Mouse (Mus musculus) kidney, adult 2 months (tissue): ENCODE measurements at regions not wholly inside any gene's neighbourhood (a gene's known extent, or its start where the extent isn't known, plus 50 kb on each side); places are given as distances from the start of the nearest gene placed in this dataset.
"Not testable (repeated sequence)": the region's sequence is repeated elsewhere in the genome, so short reads cannot be mapped to it uniquely, and the experiment has no call there.

Experiments used
- DNase-seq: peaks from one replicate; pipeline ENCODE4 v3.0.0; 2021
- H3K27ac ChIP-seq: fragments of 200-500 bp; 2 replicates; pipeline ENCODE4 v1.5.1; 2012; ENCODE audit warnings: low read depth, low read length, control low read depth, inconsistent platforms; ENCODE audit not compliant: insufficient read depth
- H3K27me3 ChIP-seq: fragments of 200-500 bp; replicated peaks from 2 replicates; pipeline ENCODE4 v1.6.1; 2012; ENCODE audit warnings: mild to moderate bottlenecking, moderate library complexity, low read length, inconsistent platforms; ENCODE audit not compliant: control insufficient read depth, insufficient read depth
- H3K36me3 ChIP-seq: fragments of 200-500 bp; 2 replicates; pipeline ENCODE4 v1.6.1; 2012; ENCODE audit warnings: mild to moderate bottlenecking, moderate library complexity, low read length, inconsistent platforms; ENCODE audit not compliant: control insufficient read depth, insufficient read depth
- H3K4me1 ChIP-seq: fragments of 200-500 bp; 2 replicates; pipeline ENCODE4 v1.6.1; 2011; ENCODE audit warnings: low read length; ENCODE audit not compliant: control insufficient read depth, insufficient read depth
- H3K4me3 ChIP-seq: fragments of 200-500 bp; 2 replicates; pipeline ENCODE4 v1.5.1; 2011; ENCODE audit warnings: mild to moderate bottlenecking, low read depth, low read length, control low read depth; ENCODE audit not compliant: insufficient read depth
- CTCF ChIP-seq: fragments of 200-500 bp; conservative IDR thresholded peaks from 2 replicates; pipeline ENCODE4 v1.5.1; 2011; ENCODE audit warnings: low read depth, mild to moderate bottlenecking, control low read depth, low read length, moderate library complexity, mixed read lengths; ENCODE audit not compliant: insufficient read depth, insufficient read length
- POLR2A ChIP-seq: fragments of 200-500 bp; IDR thresholded peaks from one replicate; pipeline ENCODE4 v1.6.1; 2011; ENCODE audit warnings: low read depth, low read length, control low read depth
- WGBS: fragments of 180-500 bp; shearing (Covaris S2); methylation state at CpG from one replicate; pipeline ENCODE4 v1.1.7; 2018; 5-methylcytosine and 5-hydroxymethylcytosine counted together

DNA sequence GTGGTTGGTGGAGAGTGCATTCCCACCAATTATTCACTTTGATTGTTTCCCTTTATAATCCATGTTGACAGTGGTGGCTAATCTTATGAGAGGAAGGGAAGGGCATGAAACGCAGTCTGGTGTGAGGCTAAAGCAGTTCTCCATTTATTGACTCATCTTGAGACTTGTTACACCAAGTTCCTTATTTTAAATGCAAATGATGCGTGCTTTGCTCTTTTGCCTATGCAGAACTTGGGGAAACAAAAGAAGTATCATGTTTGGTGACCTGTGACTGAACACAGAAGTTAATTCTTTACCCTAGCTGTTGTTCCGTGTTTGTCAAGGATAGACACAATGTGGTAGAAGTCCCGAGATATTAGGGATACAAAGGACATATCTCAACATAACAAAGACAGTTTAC lies 531.2 kb downstream of the Hace1 start:
- H3K4me3 ChIP-seq, result no peak overlapping the region
- WGBS, result 57% methylated on average over 4 of the region's 4 CpGs
- DNase-seq, result no peak
- no peak overlapping the region for H3K27ac ChIP-seq
- TF ChIP-seq POLR2A (no peak), CTCF (no peak)
- H3K36me3 ChIP-seq, result no peaks in the 10 kb centered on the region
- H3K27me3 ChIP-seq, result no peaks in the 10 kb centered on the region
- no peaks in the 10 kb centered on the region for H3K4me1 ChIP-seq

DNA sequence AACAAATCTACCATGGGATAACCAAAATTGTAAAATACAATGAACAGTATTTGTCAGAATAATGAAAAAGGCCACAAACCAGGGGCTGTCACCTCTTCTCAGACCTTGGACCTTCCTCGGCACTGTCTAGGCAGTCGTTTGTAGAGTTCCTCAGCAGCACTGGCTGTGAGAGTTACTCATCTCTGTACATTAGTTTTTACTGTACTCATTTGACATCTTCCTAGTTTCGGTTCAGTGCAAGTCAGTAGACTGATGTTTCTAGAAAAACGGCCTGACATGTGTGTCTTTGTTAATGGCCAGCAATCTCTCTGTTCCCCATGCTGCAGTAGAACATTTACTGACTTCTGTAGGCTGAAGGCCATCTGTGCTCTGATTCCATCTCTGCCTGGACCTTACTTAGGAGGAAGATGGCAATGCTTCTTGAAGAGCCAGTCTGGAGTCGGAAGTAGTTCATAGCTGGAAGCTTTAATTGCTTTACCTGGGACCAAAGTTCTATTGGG lies 537.1 kb downstream of the Hace1 start:
- no peaks in the 10 kb centered on the region for H3K4me1 ChIP-seq
- no peak overlapping the region for H3K4me3 ChIP-seq
- WGBS, result 79% methylated on average over 5 of the region's 5 CpGs
- H3K27me3 ChIP-seq, result no peaks in the 10 kb centered on the region
- no peak for TF ChIP-seq POLR2A
- TF ChIP-seq CTCF, result no peak
- H3K27ac ChIP-seq, result no peak overlapping the region
- no peak for DNase-seq
- H3K36me3 ChIP-seq, result no peaks in the 10 kb centered on the region

DNA sequence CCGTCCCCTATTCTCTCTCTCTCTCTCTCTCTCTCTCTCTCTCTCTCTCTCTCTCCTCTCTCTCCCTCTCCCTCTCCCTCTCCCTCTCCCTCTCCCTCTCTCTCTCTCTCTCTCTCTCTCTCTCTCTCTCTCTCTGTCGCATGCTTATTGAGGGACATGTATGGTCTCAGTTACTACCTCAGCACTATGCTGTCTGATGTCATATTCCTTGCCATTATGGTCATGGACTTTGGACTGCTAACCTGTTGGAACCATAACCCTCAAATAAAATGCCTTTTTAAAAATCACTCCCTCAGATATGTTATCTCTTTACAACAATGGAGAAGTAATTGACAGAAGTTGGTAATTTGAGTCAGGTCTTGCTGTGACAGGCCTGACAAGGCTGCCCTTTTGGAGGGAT lies 544.8 kb downstream of the Hace1 start:
- DNase-seq, H3K36me3 ChIP-seq, H3K4me3 ChIP-seq, H3K27me3 ChIP-seq, H3K4me1 ChIP-seq, H3K27ac ChIP-seq: not testable (repeated sequence)
- WGBS, result 92% methylated on average over 2 of the region's 2 CpGs

DNA sequence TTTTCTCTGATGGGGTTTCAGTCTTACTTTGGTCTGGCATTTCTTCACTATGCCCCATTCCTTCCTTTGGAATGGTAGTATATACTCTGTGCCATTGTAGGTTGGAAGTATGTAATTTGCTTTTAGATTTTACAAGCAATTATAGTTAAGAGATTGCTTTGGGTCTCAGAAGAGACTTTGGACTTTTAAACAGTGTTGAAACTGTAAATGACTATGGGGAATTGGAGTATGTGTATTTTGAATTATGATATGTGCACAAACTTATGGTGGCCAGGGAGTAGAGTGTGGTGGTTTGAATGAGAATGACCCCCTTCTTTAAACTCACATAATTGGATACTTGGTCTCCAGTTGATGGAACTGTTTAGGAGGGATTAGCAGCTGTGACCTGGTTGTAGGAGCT lies 546.2 kb downstream of the Hace1 start:
- Histone ChIP-seq H3K27ac (no peak overlapping the region), H3K27me3 (no peaks in the 10 kb centered on the region), H3K36me3 (no peaks in the 10 kb centered on the region), H3K4me3 (no peak overlapping the region), H3K4me1 (no peaks in the 10 kb centered on the region)
- no peak for DNase-seq
- TF ChIP-seq CTCF, result no peak
- TF ChIP-seq POLR2A, result no peak

DNA sequence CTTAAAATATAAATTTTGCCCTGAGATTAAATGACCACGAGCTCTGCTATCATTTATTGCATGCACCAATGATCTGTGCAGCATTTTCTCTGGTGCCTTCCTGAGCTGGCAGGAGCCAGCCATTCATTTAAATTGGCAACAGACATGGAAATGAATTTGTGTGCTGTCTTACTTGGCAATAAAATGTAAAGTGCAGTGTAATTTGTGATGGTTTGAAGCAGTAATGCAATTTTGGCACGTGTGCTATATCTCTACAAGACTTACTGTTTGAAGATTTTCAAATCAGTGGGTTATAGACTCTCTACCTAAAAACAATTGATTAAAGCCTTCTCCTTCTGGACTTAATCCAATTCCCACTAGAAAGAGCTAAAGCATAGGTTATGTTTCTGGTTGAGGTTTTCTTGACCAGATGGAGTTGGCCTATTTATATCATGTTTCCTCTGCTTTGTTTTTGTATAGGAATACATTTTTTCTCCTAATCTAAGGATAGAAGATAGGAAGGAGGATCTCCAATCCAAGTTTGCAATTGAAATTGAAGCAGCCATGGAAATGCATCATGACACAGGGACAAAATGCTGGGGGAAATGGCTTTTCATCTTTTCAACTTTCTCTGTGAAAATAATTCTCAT lies 557.6 kb downstream of the Hace1 start:
- no peak overlapping the region for H3K27ac ChIP-seq
- H3K4me1 ChIP-seq, result no peaks in the 10 kb centered on the region
- TF ChIP-seq POLR2A, result no peak
- TF ChIP-seq CTCF, result no peak
- no peak overlapping the region for H3K4me3 ChIP-seq
- no peak for DNase-seq
- 30% methylated on average over 2 of the region's 2 CpGs for WGBS
- H3K36me3 ChIP-seq, result no peaks in the 10 kb centered on the region
- H3K27me3 ChIP-seq, result no peaks in the 10 kb centered on the region

DNA sequence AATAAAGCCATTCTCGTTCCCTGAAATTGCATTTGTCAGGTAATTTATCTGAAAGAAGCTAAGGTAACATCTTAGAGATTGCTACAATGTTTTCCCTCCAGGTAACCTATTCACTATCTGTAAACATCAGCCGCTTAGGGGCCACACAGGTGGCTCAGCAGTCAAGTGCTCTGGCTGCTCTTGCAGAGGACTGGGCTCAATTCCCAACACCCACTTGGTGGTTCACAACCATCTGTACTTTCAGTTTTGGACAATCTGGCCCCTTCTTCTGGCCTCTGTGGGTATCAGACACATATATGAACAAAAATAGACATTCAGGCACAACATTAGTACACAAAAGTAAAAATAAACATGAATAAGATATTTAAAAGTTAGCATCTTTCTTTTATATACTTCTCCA lies 596.4 kb downstream of the Hace1 start:
- Histone ChIP-seq H3K4me1 (no peaks in the 10 kb centered on the region), H3K36me3 (no peaks in the 10 kb centered on the region), H3K4me3 (no peak overlapping the region), H3K27me3 (no peaks in the 10 kb centered on the region), H3K27ac (no peak overlapping the region)
- no peak for DNase-seq
- TF ChIP-seq CTCF, result no peak
- no peak for TF ChIP-seq POLR2A
- 69% methylated on average over 2 of the region's 2 CpGs for WGBS

DNA sequence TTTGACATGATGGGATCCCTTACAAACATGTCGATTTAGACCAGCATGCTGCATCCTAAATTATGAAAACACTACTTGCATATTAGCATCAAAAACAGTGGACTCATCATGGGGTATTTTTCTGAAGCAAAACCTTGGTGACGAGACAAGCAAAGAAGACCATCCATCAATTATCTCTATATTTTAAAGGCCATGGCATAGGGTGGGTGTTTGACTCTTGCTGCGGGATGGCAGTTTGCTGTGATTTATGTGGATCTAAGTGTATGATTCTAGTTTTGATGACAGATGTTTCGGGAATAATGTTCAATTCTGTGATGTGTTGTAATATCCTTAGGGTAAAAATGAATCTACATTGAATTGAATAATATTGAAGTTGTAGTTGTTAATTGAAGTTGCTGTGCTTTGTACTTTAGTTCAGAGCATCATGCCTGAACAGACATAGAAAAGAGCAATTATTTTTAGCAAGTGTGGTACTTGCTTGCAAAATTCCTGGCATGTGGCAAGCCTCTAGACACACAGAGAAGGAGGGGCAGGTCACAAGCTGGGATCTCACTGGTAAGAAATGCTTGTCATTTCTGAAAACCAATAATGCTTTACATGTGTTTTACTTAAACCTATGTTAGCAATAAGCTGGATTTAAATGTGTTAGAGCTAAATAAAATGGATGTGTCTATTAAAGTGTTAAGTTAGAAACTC lies 608.3 kb downstream of the Hace1 start:
- no peaks in the 10 kb centered on the region for H3K36me3 ChIP-seq
- 79% methylated on average over 4 of the region's 4 CpGs for WGBS

More for the DNA sequence above, 608.3 kb downstream of the Hace1 start:
- DNase-seq, result no peak
- Histone ChIP-seq H3K27ac (no peak overlapping the region), H3K4me3 (no peak overlapping the region), H3K4me1 (no peaks in the 10 kb centered on the region), H3K27me3 (no peaks in the 10 kb centered on the region)
- TF ChIP-seq CTCF (no peak), POLR2A (no peak)
